17 mouse cellular contexts compared by ENCODE assay signal in genomic region chr8:11248712-11249111, GRCm38 (mm10).
DNase-seq lines count a peak whose midpoint lies in the region; ATAC-seq lines count a peak whose summit lies in the region.
"Had no signal": no experiment of that assay in that cellular context is flagged by ENCODE, and none has a peak within 500 bp of the region (broad histone marks: within the 10 kb centered on the region; RNA-seq: fewer than 3 reads in every experiment).

No protein-coding gene starts in this region.

- H3K9ac ChIP-seq in heart, embryonic 11.5 days (ENCODE audit: low read depth, low read length), result no peak overlapping the region
- no peak overlapping the region for H3K9ac ChIP-seq in kidney, embryonic 15.5 days
- H3K9ac ChIP-seq: embryonic facial prominence, embryonic 12.5 days; liver, postnatal 0 days; neural tube, embryonic 12.5 days had no signal

- peaks cover 35% of the 10 kb centered on the region for H3K36me3 ChIP-seq in heart, embryonic 10.5 days
- peaks cover 9% of the 10 kb centered on the region; the same call in 1 of the 2 replicates for H3K36me3 ChIP-seq in heart, embryonic 11.5 days (ENCODE audit: control insufficient read depth, insufficient read depth, low read length)
- H3K36me3 ChIP-seq in kidney, embryonic 15.5 days, result peaks cover 37% of the 10 kb centered on the region
- H3K36me3 ChIP-seq in embryonic facial prominence, embryonic 10.5 days (replicated peaks), result peaks cover 34% of the 10 kb centered on the region
- H3K36me3 ChIP-seq: neural tube, embryonic 12.5 days had no signal

- H3K4me3 ChIP-seq in heart, embryonic 10.5 days, result no peak overlapping the region
- H3K4me3 ChIP-seq in heart, embryonic 11.5 days (ENCODE audit: low read depth, low read length), result no peak overlapping the region
- no peak overlapping the region for H3K4me3 ChIP-seq in kidney, embryonic 15.5 days (replicated peaks)
- H3K4me3 ChIP-seq in embryonic facial prominence, embryonic 10.5 days, result no peak overlapping the region
- H3K4me3 ChIP-seq: embryonic facial prominence, embryonic 12.5 days; neural tube, embryonic 12.5 days had no signal

- ATAC-seq in heart, embryonic 11.5 days (replicated peaks; ENCODE audit: insufficient number of reproducible peaks, low FRiP score, low TSS enrichment), result no peak
- no peak for ATAC-seq in kidney, embryonic 15.5 days (replicated peaks; ENCODE audit: low FRiP score)
- ATAC-seq: activated CD4-positive, CD25-positive, alpha-beta regulatory T cell, adult 4 months; hindbrain, embryonic 16.5 days; liver, postnatal 0 days; Patski had no signal

- no peaks in the 10 kb centered on the region for H3K27me3 ChIP-seq in heart, embryonic 10.5 days (ENCODE audit: insufficient read depth, poor library complexity, severe bottlenecking)
- H3K27me3 ChIP-seq in heart, embryonic 11.5 days (ENCODE audit: control insufficient read depth, insufficient read depth, low read length), result no peaks in the 10 kb centered on the region
- H3K27me3 ChIP-seq in kidney, embryonic 15.5 days, result no peaks in the 10 kb centered on the region
- H3K27me3 ChIP-seq in embryonic facial prominence, embryonic 10.5 days (replicated peaks; ENCODE audit: low read depth, poor library complexity, severe bottlenecking), result no peaks in the 10 kb centered on the region
- H3K27me3 ChIP-seq: embryonic facial prominence, embryonic 12.5 days; neural tube, embryonic 12.5 days; Patski had no signal

- DNase-seq in heart, embryonic 10.5 days (ENCODE audit: low spot score), result no peak
- no peak for DNase-seq in kidney, postnatal 14 days
- no peak for DNase-seq in embryonic facial prominence, embryonic 10.5 days (ENCODE audit: low spot score)
- peak; percentile 51 for DNase-seq in lung, postnatal 25 days (ENCODE audit: low spot score)
- DNase-seq in urinary bladder, adult 18-20 months (ENCODE audit: low spot score in 2 of 2), result no peak
- DNase-seq: layer of hippocampus, postnatal 36 days; liver; liver, postnatal 0 days; right cerebral cortex, postnatal 25 days; thymus, postnatal 25 days had no signal

- 26% methylated on average over 7 of the region's 7 CpGs for WGBS in heart, embryonic 10.5 days
- WGBS in heart, embryonic 11.5 days (ENCODE audit: insufficient replicate concordance), result 38% methylated on average over 7 of the region's 7 CpGs
- 23% methylated on average over 7 of the region's 7 CpGs for WGBS in kidney, embryonic 15.5 days
- WGBS in embryonic facial prominence, embryonic 10.5 days, result 59% methylated on average over 7 of the region's 7 CpGs

- H3K4me1 ChIP-seq in heart, embryonic 10.5 days, result peaks cover 39% of the 10 kb centered on the region
- H3K4me1 ChIP-seq in heart, embryonic 11.5 days (ENCODE audit: control insufficient read depth, insufficient read depth, low read length), result peaks cover 41% of the 10 kb centered on the region
- peaks cover 62% of the 10 kb centered on the region for H3K4me1 ChIP-seq in kidney, embryonic 15.5 days
- peaks cover 24% of the 10 kb centered on the region for H3K4me1 ChIP-seq in embryonic facial prominence, embryonic 10.5 days
- H3K4me1 ChIP-seq: neural tube, embryonic 12.5 days had no signal

- H3K4me2 ChIP-seq in heart, embryonic 11.5 days, result no peak overlapping the region
- H3K4me2 ChIP-seq in kidney, embryonic 15.5 days, result no peak overlapping the region
- H3K4me2 ChIP-seq: embryonic facial prominence, embryonic 12.5 days; neural tube, embryonic 12.5 days had no signal

- H3K9me3 ChIP-seq in heart, embryonic 10.5 days, result no peaks in the 10 kb centered on the region
- no peaks in the 10 kb centered on the region for H3K9me3 ChIP-seq in heart, embryonic 11.5 days (replicated peaks; ENCODE audit: control insufficient read depth, low read length)
- H3K9me3 ChIP-seq in kidney, embryonic 15.5 days (replicated peaks), result no peaks in the 10 kb centered on the region
- no peaks in the 10 kb centered on the region for H3K9me3 ChIP-seq in embryonic facial prominence, embryonic 10.5 days
- H3K9me3 ChIP-seq: embryonic facial prominence, embryonic 12.5 days; neural tube, embryonic 12.5 days had no signal

- peak overlapping the region; percentile 69 for H3K27ac ChIP-seq in heart, embryonic 10.5 days
- H3K27ac ChIP-seq in heart, embryonic 11.5 days (ENCODE audit: low read depth, low read length), result no peak overlapping the region
- H3K27ac ChIP-seq in kidney, embryonic 15.5 days, result 0 out of 2 replicates have a peak overlapping the region, but pooled peaks have one; percentile 42
- 0 out of 2 replicates have a peak overlapping the region, but pooled peaks have one; percentile 15 for H3K27ac ChIP-seq in embryonic facial prominence, embryonic 10.5 days (replicated peaks)
- H3K27ac ChIP-seq: embryonic facial prominence, embryonic 12.5 days; neural tube, embryonic 12.5 days had no signal
